Mouse (Mus musculus) layer of hippocampus, adult 8-10 months (tissue): Measurements from ENCODE around the gene Klhdc3. TPM values are rescaled to one million over a fixed set of nuclear protein-coding genes. Genes with fewer than 3 reads are reported as not detected.

Experiments
- DNase-seq, 2 experiments: peaks; one replicate each; pipeline ENCODE4 v3.0.0; 2022; ENCODE audit warnings: low spot score in 2 of 2
- total RNA-seq, 4 experiments: library from RNA; stranded (reverse); gene quantifications; 2 replicates each; pipeline ENCODE4 v1.2.4; 2022

Gene Klhdc3
- total RNA-seq, 4 experiments from 2014 or later: 155 to 173 (median 166) TPM

DNA sequence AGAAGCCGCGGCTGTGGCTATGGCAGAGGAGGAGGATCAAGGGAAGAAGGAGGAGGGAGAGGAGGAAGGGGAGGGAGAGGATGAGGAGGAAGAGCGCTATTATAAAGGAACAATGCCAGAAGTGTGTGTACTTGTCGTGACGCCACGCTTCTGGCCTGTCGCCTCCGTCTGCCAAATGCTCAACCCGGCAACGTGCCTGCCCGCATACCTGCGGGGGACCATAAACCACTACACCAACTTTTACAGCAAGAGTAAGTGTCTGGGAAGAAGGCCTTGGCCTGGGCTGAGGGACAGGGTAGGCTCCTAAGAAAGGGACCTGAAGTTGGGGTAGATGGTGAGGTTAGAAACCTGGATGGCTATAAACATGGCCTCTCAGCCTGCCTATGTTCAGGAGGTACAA, 18.7 kb downstream of the Klhdc3 start:
- DNase-seq: no peak

GRCm38 (mm10) chr17:46661351-46661750, 19.4 kb downstream of the Klhdc3 start:
- no peak for DNase-seq

DNA sequence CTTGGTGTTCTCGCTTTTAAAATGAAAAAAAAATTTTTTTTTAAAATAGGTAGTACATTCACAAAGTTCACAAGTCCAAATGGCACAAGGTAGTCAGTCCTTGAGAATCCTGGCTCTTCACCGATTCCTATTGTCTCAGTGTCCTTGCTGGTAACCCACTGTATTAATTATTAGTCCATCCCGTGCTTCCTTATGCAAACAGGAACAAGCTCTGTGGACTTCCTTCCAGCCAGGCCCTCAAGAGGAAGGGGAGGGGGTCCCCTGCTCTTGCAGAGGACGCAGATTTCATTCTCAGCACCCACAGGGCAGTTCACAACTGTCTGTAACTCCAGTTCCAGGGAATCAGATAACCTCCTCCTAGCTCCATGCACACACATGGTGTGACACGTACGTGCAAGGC, 24.7 kb downstream of the Klhdc3 start:
- DNase-seq: no peak

DNA sequence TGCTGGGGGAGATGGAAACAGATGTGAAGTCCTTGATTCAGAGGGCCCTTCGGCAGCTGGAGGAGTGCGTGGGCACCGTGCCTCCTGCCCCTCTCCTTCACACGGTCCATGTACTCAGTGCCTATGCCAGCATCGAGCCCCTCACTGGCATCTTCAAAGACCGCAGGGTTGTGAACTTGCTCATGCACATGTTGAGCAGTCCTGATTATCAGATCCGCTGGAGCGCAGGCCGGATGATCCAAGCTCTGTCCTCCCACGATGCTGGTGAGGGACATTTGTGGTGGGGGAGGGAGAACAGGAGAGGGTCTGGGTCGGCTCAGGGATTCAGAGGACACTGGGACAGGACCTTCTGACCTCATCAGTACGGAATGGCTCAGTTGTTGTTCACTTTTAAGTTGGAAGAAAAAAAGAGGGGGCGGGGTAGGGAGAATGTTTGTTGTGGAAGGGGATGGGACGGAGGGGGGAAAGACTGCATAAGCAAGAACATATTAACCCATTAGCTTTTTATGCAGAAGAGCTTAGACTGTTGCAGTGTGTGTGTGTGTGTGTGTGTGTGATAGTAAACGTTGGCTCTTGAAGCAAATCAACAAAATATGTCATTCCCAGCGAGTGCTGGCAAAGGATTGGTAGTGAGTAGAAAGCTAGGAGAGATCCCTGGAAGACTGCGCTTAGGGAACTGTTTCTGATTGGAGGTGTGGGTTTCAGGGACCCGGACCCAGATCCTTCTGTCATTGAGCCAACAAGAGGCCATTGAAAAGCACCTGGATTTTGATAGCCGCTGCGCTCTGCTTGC, 28.8 kb downstream of the Klhdc3 start:
- no peak for DNase-seq

DNA sequence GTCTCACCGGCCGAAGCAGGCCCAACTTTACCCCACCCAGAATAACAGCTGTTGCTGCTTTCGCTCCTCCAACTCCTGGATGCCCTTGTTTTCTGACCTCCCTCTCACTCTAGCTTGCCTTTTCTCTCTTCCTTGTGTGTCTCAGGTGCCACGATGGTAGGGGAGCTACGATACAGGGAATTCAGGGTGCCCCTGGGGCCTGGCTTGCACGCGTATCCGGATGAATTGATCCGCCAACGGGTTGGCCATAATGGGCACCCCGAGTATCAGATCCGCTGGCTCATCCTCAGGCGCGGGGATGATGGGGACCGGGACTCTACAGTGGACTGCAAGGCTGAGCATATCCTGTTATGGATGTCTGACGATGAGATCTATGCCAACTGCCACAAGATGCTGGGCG, 29.4 kb downstream of the Klhdc3 start:
- no peak for DNase-seq

DNA sequence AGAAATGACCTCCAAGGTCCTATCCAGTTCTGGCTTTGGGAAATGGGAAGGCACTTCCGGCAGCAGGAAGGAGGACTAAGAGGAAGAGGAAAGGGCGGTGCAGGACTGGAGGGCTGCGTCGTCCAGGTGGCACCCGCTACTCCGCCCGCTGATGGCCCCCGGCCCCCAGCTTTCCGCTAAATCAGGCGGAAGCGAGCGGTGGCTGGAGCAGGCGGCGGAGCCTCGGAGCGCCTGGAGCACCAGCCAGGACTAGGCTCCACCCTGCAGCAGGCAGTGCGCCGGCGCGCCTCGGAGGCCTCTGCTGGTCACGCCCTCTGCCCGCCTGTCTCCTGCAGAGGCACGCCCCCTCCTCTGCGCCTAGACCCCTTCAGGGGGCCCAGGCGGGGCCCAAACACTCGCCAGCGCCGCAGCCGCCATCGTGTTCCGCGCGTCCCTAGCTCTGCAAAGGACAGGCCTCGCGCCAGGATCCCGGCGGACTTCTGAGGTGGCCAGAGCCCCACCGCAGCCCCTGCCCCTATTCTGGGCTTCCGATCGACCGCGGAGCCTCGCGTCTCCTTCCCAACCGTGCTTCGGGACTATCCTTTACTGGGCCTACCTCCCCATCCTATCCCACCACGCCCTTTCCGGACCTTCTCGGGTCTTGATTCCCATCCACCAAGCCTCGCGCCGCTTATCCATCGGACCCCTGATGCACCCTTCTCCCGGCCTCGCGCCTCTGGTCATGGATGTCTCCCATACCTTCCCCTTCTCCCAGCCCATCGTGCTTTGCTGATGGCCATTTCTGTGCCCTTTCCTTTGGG, 30.3 kb downstream of the Klhdc3 start, which contains the start of gene Cul7:
Gene Cul7, plus strand, starts transcription at position 106 of the 800 bp plus-strand sequence.
- peak; percentile 83 to 88 for DNase-seq

GRCm38 (mm10) chr17:46649811-46650210, 30.9 kb downstream of the Klhdc3 start:
- DNase-seq: no peak

GRCm38 (mm10) chr17:46648436-46648835, 32.3 kb downstream of the Klhdc3 start:
- DNase-seq: no peak

- DNase-seq: no peak
These were observed 33.4 kb downstream of the Klhdc3 start for GRCm38 (mm10) chr17:46647279-46647678.

DNA sequence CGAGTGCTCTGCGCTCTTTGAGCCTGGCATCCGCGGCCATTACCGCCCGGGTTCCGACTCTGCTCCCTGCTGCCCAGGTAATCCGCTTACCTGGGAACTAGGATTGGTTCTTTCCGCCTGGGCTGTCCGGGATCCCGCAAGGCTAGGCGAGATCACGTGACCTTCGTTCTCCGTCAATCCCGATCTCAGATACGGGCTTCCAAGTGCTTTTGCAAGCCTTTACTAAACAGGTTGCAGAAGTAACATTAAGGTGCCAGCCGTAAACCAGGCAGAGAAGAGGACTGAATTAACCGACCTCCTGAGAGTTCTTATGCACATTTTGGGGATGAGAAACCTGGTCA, 34.4 kb downstream of the Klhdc3 start:
- no peak for DNase-seq

GRCm38 (mm10) chr17:46645561-46646321, 35.0 kb downstream of the Klhdc3 start, which contains the start of the genes Klc4 and Mrpl2:
Klc4 (minus strand) TSS chr17:46646022.
Mrpl2 (plus strand) TSS chr17:46646229.
- peak; percentile 98 to 99 for DNase-seq

DNA sequence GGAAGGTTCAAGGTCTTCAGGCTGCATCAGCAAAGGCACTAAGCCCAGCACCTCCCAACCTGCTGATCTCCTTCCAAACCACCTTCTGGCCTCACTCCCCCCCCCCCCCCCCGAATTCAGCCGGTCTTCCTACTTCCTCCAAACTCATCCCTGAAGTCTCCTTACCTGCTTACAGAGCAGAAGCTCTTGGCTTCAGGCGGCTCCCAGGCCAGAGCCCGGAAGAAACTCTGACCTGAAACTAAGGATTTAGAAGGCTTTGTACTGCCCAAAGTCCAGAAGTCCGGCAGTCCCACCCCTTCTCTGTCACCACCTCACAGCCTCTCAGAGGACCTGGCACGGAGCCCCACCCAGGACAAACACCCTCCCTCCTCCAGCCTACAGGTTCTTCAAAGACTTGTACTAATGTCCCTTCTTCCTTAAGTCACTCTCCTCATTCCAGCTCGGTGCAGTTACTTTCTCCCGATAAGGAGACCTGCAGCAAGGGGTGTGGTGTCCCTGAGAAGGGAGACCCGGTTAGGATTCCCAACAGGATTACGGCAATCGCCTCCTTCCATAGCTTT, 35.7 kb downstream of the Klhdc3 start:
- no peak for DNase-seq

DNA sequence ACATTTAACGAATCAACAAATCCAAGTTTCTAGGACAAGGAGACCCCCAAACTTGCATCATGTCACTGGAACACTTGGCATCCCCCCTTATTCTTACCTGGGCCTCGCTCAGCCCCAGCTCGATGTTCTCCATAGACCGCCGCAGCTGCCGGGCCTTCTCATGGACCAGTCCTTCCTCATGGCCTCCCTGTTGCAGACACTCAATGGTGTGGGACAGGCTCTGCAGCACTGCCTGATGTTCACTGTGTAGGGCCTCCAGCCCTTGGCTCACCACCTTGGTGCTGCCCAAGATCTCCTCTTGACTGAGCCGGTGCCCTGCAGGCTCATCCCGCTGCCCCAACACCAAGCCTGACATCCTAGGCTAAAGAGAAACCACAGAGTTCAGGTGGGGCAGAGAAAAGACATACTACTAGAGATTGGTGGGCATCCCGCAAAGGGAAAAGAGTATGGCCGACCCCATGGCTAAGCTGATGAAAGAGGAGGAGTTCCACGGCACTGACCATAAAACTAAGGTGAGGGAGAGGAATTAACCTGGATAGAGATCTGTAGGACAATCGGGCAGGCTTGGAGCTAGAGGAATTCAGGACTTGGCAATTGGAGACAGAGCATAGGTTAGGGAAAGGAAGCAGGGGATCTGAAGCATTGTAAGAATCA, 36.4 kb downstream of the Klhdc3 start:
- no peak for DNase-seq

GRCm38 (mm10) chr17:46642060-46642459, 38.7 kb downstream of the Klhdc3 start:
- no peak for DNase-seq

GRCm38 (mm10) chr17:46639929-46640328, 40.8 kb downstream of the Klhdc3 start:
- DNase-seq: no peak

DNA sequence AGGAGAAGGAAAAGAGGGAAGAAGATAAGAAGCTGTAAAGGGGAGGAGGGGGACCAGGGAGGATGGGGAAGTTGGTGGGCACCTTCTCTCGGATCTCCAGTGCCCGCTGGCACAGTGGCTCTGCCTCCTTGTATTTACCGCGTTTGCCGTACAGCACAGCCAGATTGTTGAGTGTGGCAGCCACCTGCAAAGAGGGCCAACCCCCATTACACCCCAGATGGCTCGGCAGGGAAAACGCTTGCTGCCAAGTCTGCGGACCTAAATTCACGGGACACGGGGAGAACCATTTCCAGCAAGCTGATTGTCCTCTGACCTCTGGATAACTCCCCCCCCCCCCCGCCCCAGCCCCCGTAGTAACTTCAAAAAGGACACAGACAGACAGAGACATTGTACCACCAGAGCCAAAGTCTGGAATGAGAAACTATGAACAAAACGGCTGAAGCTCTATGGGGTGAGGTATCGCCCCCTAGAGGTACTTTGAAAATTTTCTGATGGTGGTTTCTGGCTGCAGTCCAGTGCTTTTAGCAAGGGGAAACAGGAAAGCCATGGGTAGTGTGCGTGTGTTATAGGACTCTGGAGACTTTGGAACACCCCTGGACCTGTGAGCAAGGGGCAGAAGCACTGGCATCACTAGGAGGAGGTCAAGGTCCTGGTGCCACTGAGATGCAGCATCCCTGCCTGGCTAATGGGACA, 43.7 kb downstream of the Klhdc3 start:
- DNase-seq: peak; percentile 66 to 75

- no peak for DNase-seq
These were observed 50.9 kb downstream of the Klhdc3 start for GRCm38 (mm10) chr17:46629685-46630441.

DNA sequence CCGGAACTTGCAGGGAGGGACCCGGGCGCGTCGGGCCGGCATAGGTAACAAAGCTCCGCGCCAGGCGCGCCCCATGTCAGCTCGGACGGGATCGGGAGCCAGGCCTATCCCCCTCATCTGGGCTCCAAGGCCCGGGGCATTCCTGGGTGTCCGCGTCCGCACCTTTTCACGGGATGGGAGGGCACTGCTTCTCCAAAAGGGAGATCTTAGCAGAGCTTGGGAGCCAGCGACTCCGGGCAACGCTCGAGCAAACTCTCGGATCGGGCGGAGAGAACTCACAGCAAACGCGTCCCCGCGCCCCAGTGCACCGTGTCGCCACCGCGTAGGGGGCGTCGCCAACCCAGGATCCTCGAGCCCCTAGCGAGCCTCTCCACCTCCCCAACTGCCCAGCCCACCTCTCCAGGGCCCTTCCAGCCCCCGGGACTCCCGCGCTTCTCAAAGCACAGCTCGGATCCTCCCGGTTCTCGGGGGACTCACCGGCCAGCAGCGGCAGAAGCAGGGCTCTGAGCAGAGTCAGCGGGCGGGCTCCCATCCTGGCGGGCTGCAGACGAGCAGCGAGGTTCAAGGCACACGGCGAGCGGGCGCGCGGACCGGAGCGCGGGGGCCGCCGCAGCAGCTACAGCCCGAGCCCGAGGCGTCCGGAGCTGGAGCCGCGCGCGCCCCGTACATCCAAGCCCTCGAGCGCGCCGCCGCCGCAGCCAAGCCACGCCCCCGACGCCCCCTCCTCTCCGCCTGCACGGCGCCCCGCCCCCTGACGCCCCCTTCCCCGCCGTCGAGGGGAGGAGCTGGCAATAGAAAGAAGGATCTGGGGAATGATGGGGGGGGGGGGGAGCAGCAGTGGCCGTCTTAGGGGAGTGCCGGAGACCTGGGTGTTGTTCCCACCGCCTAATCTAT, 51.7 kb downstream of the Klhdc3 start, which contains the start of gene Ptk7:
Gene Ptk7, minus strand, starts transcription at position 714 of the 894 bp plus-strand sequence.
- no peak for DNase-seq

- DNase-seq: no peak
These were observed 52.3 kb downstream of the Klhdc3 start for GRCm38 (mm10) chr17:46628471-46628790.
